ENCODE assay signal across 9 mouse cellular contexts in the genomic region with DNA sequence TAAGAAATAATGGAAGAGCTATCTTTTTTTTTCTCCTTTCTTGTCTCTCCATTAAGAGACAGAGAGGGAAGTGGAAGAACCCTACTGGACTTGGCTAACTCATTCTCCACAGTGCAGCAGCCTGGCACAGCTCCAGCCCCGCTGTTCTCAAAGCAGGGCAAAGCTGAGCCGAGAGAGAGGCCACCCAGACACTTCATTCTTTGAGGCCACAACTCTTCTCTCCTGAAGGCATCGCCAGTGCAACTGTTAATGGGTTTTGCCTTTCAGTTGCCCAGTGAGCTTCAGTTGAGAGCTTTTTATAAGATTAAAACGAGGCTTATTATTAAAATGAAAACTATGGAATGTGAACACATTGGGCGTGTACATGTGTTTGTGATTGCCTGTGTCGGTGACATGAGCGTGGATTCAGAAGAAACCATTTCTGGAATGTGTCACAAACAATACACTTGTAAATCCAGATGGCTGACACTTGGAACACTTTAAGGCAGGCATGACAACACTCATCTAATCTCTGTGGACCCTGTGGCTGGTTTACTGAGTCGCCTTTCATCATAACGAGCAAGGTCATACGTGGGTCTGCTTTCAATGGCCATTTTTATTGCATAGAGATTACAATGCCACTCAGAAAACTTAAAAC.
A peak's percentile ranks its signal among the peaks of the same experiment; 100 is the strongest.
DNase-seq lines count a peak whose midpoint lies in the region; ATAC-seq lines count a peak whose summit lies in the region.
"Had no signal": no experiment of that assay in that cellular context is flagged by ENCODE, and none has a peak within 500 bp of the region (broad histone marks: within the 10 kb centered on the region; RNA-seq: fewer than 3 reads in every experiment).

No protein-coding gene starts in this region.

- no peak overlapping the region for H3K4me2 ChIP-seq in intestine, embryonic 15.5 days (replicated peaks)

- H3K36me3 ChIP-seq in intestine, embryonic 15.5 days: no peaks in the 10 kb centered on the region

- no peak overlapping the region for H3K4me3 ChIP-seq in intestine, embryonic 15.5 days (replicated peaks)

- peak; percentile 50 for ATAC-seq in granulocyte monocyte progenitor cell, adult 5-6 weeks (replicated peaks; ENCODE audit: poor library complexity, severe bottlenecking)
- ATAC-seq in intestine, embryonic 15.5 days: no peak

- WGBS in intestine, embryonic 15.5 days: 43% methylated on average over 10 of the region's 10 CpGs

- H3K27me3 ChIP-seq in intestine, embryonic 15.5 days (replicated peaks): no peaks in the 10 kb centered on the region

- no peaks in the 10 kb centered on the region for H3K9me3 ChIP-seq in intestine, embryonic 15.5 days

- DNase-seq in embryo, embryonic 11 days: peak; percentile 24
- DNase-seq in embryo, embryonic 10 days (ENCODE audit: low spot score): no peak
- DNase-seq in right cerebral cortex, postnatal 14 days: peak; percentile 47
- DNase-seq in right cerebral cortex, postnatal 25 days: no peak
- DNase-seq in layer of hippocampus, postnatal 36 days: peak; percentile 17 to 19
- DNase-seq in yolk sac, embryonic 10.5 days (ENCODE audit: low spot score): no peak

- H3K9ac ChIP-seq in intestine, embryonic 15.5 days: no peak overlapping the region
- H3K9ac ChIP-seq: liver, embryonic 14.5 days had no signal

- H3K4me1 ChIP-seq in intestine, embryonic 15.5 days (replicated peaks): no peaks in the 10 kb centered on the region

- no peak overlapping the region for H3K27ac ChIP-seq in intestine, embryonic 15.5 days
- H3K27ac ChIP-seq: liver, embryonic 14.5 days had no signal

Comparison
In these comparisons a context has a peak if more than half of its experiments do, and no peak if none do; other contexts are left out.
1. DNase-seq: peak in embryo, embryonic 11 days (single experiment), right cerebral cortex, postnatal 14 days (single experiment) and layer of hippocampus, postnatal 36 days (2 of 2); none in embryo, embryonic 10 days (single experiment), right cerebral cortex, postnatal 25 days (single experiment) and yolk sac, embryonic 10.5 days (single experiment).